Mouse (Mus musculus): Measurements from ENCODE around the gene Rbms3.

GRCm38 (mm10) chr9:117163143-117163542, 466.6 kb downstream of the Rbms3 start:
- TF ChIP-seq POLR2A (IDR thresholded peaks at IDR 0.05; ENCODE audit: borderline replicate concordance, extremely low read depth, insufficient read depth, insufficient read length, poor library complexity, severe bottlenecking) (no peak), CTCF (IDR thresholded peaks at IDR 0.05; ENCODE audit: borderline replicate concordance, extremely low read depth, insufficient read depth, insufficient read length) (no peak)

Data from brain, embryonic 14.5 days (tissue).